Mouse (Mus musculus): ENCODE data around the gene Krt88. TPM values are rescaled to one million over a fixed set of nuclear protein-coding genes. Genes with fewer than 3 reads are reported as not detected.

Gene Krt88
- total and polyA plus RNA-seq, 2 experiments, result not detected

DNA sequence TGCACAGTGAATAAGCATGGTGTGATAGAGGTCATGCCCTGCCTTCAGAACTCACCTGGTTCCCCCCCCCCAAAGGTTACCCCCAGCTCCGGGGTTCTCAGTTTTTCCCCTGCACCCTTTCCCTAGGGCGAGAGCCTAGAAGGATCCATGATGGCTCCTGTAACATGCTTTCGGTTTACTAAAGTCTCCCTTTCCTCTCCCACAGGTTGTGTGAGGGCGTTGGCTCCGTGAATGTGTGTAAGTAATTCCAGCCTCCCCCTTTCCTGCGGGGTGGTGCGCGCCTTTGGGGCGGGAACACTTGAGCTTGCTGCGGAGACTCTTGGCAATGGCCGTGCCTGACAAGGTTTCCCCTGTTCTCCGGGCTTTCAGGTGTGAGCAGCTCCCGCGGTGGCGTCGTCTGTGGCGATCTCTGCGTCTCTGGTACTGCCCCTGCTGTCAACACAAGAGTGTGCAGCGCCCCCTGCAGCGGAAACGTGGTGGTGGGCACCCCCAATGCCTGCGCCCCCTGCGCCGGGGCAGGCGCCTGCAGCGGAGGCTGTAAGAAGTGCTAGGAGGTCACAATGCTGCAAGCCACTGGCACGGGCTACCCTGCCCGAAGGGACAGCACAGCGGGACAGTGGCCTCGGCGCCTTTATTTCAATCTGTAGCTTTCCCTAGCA lies 31.6 kb downstream of the Krt88 start:
- H3K27me3 ChIP-seq (ENCODE audit: control insufficient read depth, insufficient read depth, low read length), result peaks cover 3% of the 10 kb centered on the region; the same call in 1 of the 2 replicates
- no peak overlapping the region for H3K27ac ChIP-seq (replicated peaks; ENCODE audit: insufficient read depth, low read depth, low read length)
- TF ChIP-seq CTCF (IDR thresholded peaks at IDR 0.05; ENCODE audit: low read depth, low read length), result 0 out of 2 replicates have a peak, but pooled peaks have one; percentile 9
- TF ChIP-seq POLR2A (IDR thresholded peaks at IDR 0.05; ENCODE audit: extremely low read depth, insufficient read depth, low read length), result no peak
- no peak for DNase-seq (ENCODE audit: extremely low read depth, low read depth, low spot score)
- H3K4me3 ChIP-seq (ENCODE audit: insufficient read depth, low read depth, low read length), result peak overlapping the region; percentile 1; the same call in 1 of the 2 replicates
- H3K4me1 ChIP-seq (ENCODE audit: control insufficient read depth, insufficient read depth, low read length), result no peaks in the 10 kb centered on the region
- 10% methylated on average over 31 of the region's 31 CpGs for WGBS
- H3K9ac ChIP-seq (ENCODE audit: low read depth, low read length), result no peak overlapping the region
- no peaks in the 10 kb centered on the region for H3K79me2 ChIP-seq (ENCODE audit: control insufficient read depth, insufficient read depth, low read length)
- H3K36me3 ChIP-seq (ENCODE audit: control insufficient read depth, insufficient read depth, low read length), result no peaks in the 10 kb centered on the region

DNA sequence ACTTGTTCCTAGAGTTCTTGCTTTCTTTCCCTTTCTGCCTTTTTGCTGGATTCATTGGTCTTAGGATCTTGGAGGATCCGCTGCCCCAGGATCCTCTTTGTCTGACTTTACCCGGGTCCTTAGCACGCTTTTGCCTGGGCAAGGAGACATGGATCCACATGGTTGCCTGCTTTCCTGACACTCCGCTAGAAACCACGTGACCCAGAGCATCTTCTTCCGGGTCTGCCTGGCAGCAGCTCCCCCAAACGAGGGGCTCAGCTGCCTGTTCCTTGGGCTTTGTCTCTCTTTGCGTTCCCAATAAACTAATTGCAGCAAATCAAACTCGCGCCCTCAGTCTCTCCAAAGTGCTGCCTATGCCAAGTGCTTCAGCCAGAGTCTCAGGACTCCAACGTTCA lies 32.1 kb downstream of the Krt88 start:
- Histone ChIP-seq H3K4me3 (ENCODE audit: insufficient read depth, low read depth, low read length) (no peak overlapping the region), H3K9ac (ENCODE audit: low read depth, low read length) (no peak overlapping the region), H3K27me3 (ENCODE audit: control insufficient read depth, insufficient read depth, low read length) (peaks cover 3% of the 10 kb centered on the region; the same call in 1 of the 2 replicates), H3K27ac (replicated peaks; ENCODE audit: insufficient read depth, low read depth, low read length) (no peak overlapping the region), H3K4me1 (ENCODE audit: control insufficient read depth, insufficient read depth, low read length) (no peaks in the 10 kb centered on the region), H3K79me2 (ENCODE audit: control insufficient read depth, insufficient read depth, low read length) (no peaks in the 10 kb centered on the region), H3K36me3 (ENCODE audit: control insufficient read depth, insufficient read depth, low read length) (no peaks in the 10 kb centered on the region)
- no peak for DNase-seq (ENCODE audit: extremely low read depth, low read depth, low spot score)
- 34% methylated on average over 11 of the region's 11 CpGs for WGBS
- TF ChIP-seq CTCF (IDR thresholded peaks at IDR 0.05; ENCODE audit: low read depth, low read length) (no peak), POLR2A (IDR thresholded peaks at IDR 0.05; ENCODE audit: extremely low read depth, insufficient read depth, low read length) (no peak)

DNA sequence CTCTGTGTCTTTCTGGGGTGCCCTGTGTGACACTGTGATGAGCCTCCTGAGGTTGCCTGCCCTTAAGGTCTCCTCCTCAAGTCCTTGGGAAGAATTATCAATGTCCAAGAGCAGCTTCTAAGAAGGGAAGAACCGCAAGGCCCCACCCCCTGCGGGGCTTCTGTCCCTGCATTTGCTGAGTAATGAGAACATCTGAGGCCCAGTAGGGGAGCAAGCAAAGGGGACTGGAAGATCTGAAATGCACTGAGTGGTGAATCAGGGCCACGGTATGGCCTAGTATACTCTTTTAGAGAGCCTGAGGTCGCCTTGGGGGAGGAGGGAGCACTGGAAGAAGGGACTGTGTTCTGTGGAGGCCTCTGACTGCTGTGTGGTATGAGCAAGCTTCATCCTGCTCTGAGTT lies 34.5 kb downstream of the Krt88 start:
- H3K4me3 ChIP-seq (ENCODE audit: insufficient read depth, low read depth, low read length), result no peak overlapping the region
- no peaks in the 10 kb centered on the region for H3K36me3 ChIP-seq (ENCODE audit: control insufficient read depth, insufficient read depth, low read length)
- H3K27ac ChIP-seq (replicated peaks; ENCODE audit: insufficient read depth, low read depth, low read length), result no peak overlapping the region
- DNase-seq (ENCODE audit: extremely low read depth, low read depth, low spot score), result no peak
- H3K27me3 ChIP-seq (ENCODE audit: control insufficient read depth, insufficient read depth, low read length), result peaks cover 3% of the 10 kb centered on the region; the same call in 1 of the 2 replicates
- TF ChIP-seq POLR2A (IDR thresholded peaks at IDR 0.05; ENCODE audit: extremely low read depth, insufficient read depth, low read length), result no peak
- no peak for TF ChIP-seq CTCF (IDR thresholded peaks at IDR 0.05; ENCODE audit: low read depth, low read length)
- WGBS, result 55% methylated on average over 4 of the region's 4 CpGs
- no peaks in the 10 kb centered on the region for H3K79me2 ChIP-seq (ENCODE audit: control insufficient read depth, insufficient read depth, low read length)
- no peak overlapping the region for H3K9ac ChIP-seq (ENCODE audit: low read depth, low read length)
- H3K4me1 ChIP-seq (ENCODE audit: control insufficient read depth, insufficient read depth, low read length), result no peaks in the 10 kb centered on the region

DNA sequence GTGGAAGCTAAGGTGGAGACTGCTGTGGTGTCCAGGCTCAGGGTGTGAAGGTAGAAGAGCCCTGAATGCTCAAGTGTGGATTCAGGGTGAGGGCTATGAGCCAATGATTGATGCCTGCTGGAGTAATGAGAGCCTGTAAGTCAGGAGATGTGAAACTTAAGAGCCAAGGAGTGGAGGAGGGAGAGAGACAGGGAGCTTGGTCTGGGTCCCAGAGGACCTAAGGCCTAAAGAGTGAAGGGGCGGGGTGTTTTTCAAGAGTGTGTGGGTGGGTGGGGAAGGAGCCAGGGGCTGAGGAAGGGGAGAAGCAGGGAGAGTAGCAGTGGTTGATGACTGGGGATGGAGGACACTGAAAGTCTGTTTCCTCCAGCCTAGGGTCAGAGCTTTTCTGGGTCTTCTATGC lies 36.1 kb downstream of the Krt88 start:
- peaks cover 3% of the 10 kb centered on the region; the same call in 1 of the 2 replicates for H3K27me3 ChIP-seq (ENCODE audit: control insufficient read depth, insufficient read depth, low read length)
- DNase-seq (ENCODE audit: extremely low read depth, low read depth, low spot score), result no peak
- no peaks in the 10 kb centered on the region for H3K79me2 ChIP-seq (ENCODE audit: control insufficient read depth, insufficient read depth, low read length)
- H3K27ac ChIP-seq (replicated peaks; ENCODE audit: insufficient read depth, low read depth, low read length), result no peak overlapping the region
- H3K36me3 ChIP-seq (ENCODE audit: control insufficient read depth, insufficient read depth, low read length), result no peaks in the 10 kb centered on the region
- no peak overlapping the region for H3K4me3 ChIP-seq (ENCODE audit: insufficient read depth, low read depth, low read length)
- H3K4me1 ChIP-seq (ENCODE audit: control insufficient read depth, insufficient read depth, low read length), result no peaks in the 10 kb centered on the region
- TF ChIP-seq POLR2A (IDR thresholded peaks at IDR 0.05; ENCODE audit: extremely low read depth, insufficient read depth, low read length) (no peak), CTCF (IDR thresholded peaks at IDR 0.05; ENCODE audit: low read depth, low read length) (no peak)
- no peak overlapping the region for H3K9ac ChIP-seq (ENCODE audit: low read depth, low read length)
- WGBS, result 92% methylated on average over 1 of the region's 1 CpGs

DNA sequence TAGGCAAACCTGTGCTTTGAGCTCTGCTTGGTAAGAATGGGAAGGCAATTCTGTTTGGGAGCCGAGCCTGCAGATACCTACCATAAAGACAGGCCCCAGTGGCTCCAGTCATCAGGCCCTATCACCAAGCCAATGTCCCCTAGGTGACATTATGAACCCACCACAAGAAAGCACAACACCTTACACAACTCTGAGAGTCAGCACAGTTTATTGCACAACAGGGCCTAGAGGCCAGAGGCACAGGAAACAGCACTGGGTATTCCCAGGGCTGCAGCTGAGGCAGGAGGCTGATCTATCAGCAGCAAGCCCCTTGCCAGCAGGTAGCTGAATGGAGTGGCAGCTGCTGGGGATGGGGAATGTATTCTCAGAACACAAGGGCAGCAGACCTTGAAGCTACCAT lies 37.4 kb downstream of the Krt88 start:
- no peak for DNase-seq (ENCODE audit: extremely low read depth, low read depth, low spot score)
- H3K79me2 ChIP-seq (ENCODE audit: control insufficient read depth, insufficient read depth, low read length), result no peaks in the 10 kb centered on the region
- H3K4me3 ChIP-seq (ENCODE audit: insufficient read depth, low read depth, low read length), result no peak overlapping the region
- H3K9ac ChIP-seq (ENCODE audit: low read depth, low read length), result no peak overlapping the region
- H3K4me1 ChIP-seq (ENCODE audit: control insufficient read depth, insufficient read depth, low read length), result no peaks in the 10 kb centered on the region
- no peak overlapping the region for H3K27ac ChIP-seq (replicated peaks; ENCODE audit: insufficient read depth, low read depth, low read length)
- 82% methylated on average over 1 of the region's 1 CpGs for WGBS
- no peaks in the 10 kb centered on the region for H3K27me3 ChIP-seq (ENCODE audit: control insufficient read depth, insufficient read depth, low read length)
- TF ChIP-seq CTCF (IDR thresholded peaks at IDR 0.05; ENCODE audit: low read depth, low read length) (no peak), POLR2A (IDR thresholded peaks at IDR 0.05; ENCODE audit: extremely low read depth, insufficient read depth, low read length) (no peak)
- H3K36me3 ChIP-seq (ENCODE audit: control insufficient read depth, insufficient read depth, low read length), result no peaks in the 10 kb centered on the region

DNA sequence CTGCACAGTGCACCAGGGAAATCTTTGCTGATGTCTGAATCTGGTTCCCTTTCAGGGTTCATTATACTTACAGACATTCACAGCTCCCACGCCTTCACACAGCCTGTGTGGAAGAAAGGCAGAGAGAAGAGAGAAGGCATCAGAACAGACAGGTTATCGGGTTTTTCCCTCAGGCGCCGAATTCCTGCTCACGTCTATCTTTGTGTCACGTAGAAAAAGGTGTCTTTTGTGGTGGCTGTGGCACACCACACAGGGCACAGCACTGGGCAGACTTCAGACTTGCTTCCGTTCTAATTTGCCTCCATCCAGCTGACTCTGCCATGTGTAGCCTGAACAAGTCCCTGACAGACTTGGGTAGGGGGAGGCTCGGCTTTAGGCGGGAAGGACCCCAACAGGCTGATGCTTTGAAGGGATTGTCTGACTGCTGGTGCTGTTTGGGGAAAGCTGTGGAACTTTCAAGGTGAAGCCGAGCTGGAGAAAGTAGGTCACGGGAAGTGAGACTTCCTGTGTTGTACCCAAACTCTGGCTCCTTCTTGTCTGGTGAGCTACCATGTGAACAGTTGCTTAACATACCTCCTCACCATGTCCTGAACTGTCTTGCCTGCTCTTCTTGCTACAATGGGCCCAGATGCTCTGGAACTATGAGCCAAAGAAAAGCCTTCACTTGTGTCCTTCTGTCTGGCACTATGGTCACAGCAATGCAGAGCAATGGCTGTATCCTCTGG lies 38.5 kb downstream of the Krt88 start:
- Histone ChIP-seq H3K4me3 (ENCODE audit: insufficient read depth, low read depth, low read length) (no peak overlapping the region), H3K9ac (ENCODE audit: low read depth, low read length) (no peak overlapping the region), H3K27me3 (ENCODE audit: control insufficient read depth, insufficient read depth, low read length) (no peaks in the 10 kb centered on the region), H3K36me3 (ENCODE audit: control insufficient read depth, insufficient read depth, low read length) (no peaks in the 10 kb centered on the region), H3K27ac (replicated peaks; ENCODE audit: insufficient read depth, low read depth, low read length) (no peak overlapping the region), H3K4me1 (ENCODE audit: control insufficient read depth, insufficient read depth, low read length) (no peaks in the 10 kb centered on the region), H3K79me2 (ENCODE audit: control insufficient read depth, insufficient read depth, low read length) (no peaks in the 10 kb centered on the region)
- DNase-seq (ENCODE audit: extremely low read depth, low read depth, low spot score), result no peak
- TF ChIP-seq POLR2A (IDR thresholded peaks at IDR 0.05; ENCODE audit: extremely low read depth, insufficient read depth, low read length) (no peak), CTCF (IDR thresholded peaks at IDR 0.05; ENCODE audit: low read depth, low read length) (no peak)
- WGBS, result 80% methylated on average over 11 of the region's 11 CpGs
